Mouse (Mus musculus) layer of hippocampus, adult 18-20 months (tissue): ENCODE measurements around the gene 2610528J11Rik. TPM values are rescaled to one million over a fixed set of nuclear protein-coding genes. Genes with fewer than 3 reads are reported as not detected.

Experiments used
- total RNA-seq, 2 experiments: library from RNA; stranded (reverse); gene quantifications; 2 replicates each; pipeline ENCODE4 v1.2.3; 2021

2610528J11Rik gene
- total RNA-seq, 2 experiments from 2014 or later = not detected

Other genes with a start within 250 kb of the 2610528J11Rik start
- 10 to 100 TPM; 67.6 to 77.5 TPM for gene Ptprf, start 235.6 kb upstream of the 2610528J11Rik start, total RNA-seq
- 10 to 100 TPM; 29.7 to 34.4 TPM for gene Szt2, start 117.7 kb upstream of the 2610528J11Rik start, total RNA-seq
- gene Med8, start 117.7 kb upstream of the 2610528J11Rik start, total RNA-seq = 10 to 100 TPM; 47.3 to 52.7 TPM
- 10 to 100 TPM; 18.4 to 19.7 TPM for gene Elovl1, start 98.9 kb upstream of the 2610528J11Rik start, total RNA-seq
- under 1 TPM; 0.57 to 0.61 TPM for gene Cdc20, start 89.6 kb upstream of the 2610528J11Rik start, total RNA-seq
- not detected for gene Mpl, start 69.5 kb upstream of the 2610528J11Rik start, total RNA-seq
- 1 to 10 TPM; 4.8 to 5.9 TPM for gene Tie1, start 36.9 kb upstream of the 2610528J11Rik start, total RNA-seq
- gene Tmem125, start 17.0 kb downstream of the 2610528J11Rik start, total RNA-seq = 1 to 10 TPM; 6.7 to 7.1 TPM
- under 1 TPM; 0.41 to 0.84 TPM for gene Cfap57, start 93.8 kb downstream of the 2610528J11Rik start, total RNA-seq
- gene Ebna1bp2, start 93.8 kb downstream of the 2610528J11Rik start, total RNA-seq = 10 to 100 TPM; 58.4 to 62.8 TPM
- gene Olfr62, start 132.0 kb downstream of the 2610528J11Rik start, total RNA-seq = not detected
- gene Olfr1342, start 165.8 kb downstream of the 2610528J11Rik start, total RNA-seq = not detected
- gene Olfr1341, start 176.5 kb downstream of the 2610528J11Rik start, total RNA-seq = not detected
- not detected for gene Olfr1340, start 193.1 kb downstream of the 2610528J11Rik start, total RNA-seq
- not detected for gene Olfr1339, start 205.2 kb downstream of the 2610528J11Rik start, total RNA-seq
- not detected for gene Olfr1338, start 231.7 kb downstream of the 2610528J11Rik start, total RNA-seq